Mouse (Mus musculus) CH12F3 (cell line): ENCODE data around the gene H2-Q1.
"Not testable (repeated sequence)": the region's sequence is repeated elsewhere in the genome, so short reads cannot be mapped to it uniquely, and the experiment has no call there.

Experiments
- in situ Hi-C: fragments of 300-500 bp; cut with MboI; formaldehyde crosslinking; loops from 2 replicates; pipeline ENCODE4 v1.14.3; 2020; ENCODE audit warnings: low sequenced_read_pairs

Gene H2-Q1

GRCm38 (mm10) chr17:35342071-35342671, 22.0 kb downstream of the H2-Q1 start, which contains the start of gene H2-Q2:
TSS of gene H2-Q2 (plus strand) at chr17:35342242.
- in situ Hi-C loops: no loop called here

- in situ Hi-C loops: no loop called here
Measured at GRCm38 (mm10) chr17:35342711-35343476, 22.7 kb downstream of the H2-Q1 start.

- in situ Hi-C loops: not testable (repeated sequence)
Measured at GRCm38 (mm10) chr17:35347659-35348058, 27.5 kb downstream of the H2-Q1 start.

- in situ Hi-C loops: loop anchor here (25.0 kb wide), 1 partner anchor 734 kb away; no protein-coding TSS in a partner anchor
Measured at GRCm38 (mm10) chr17:35353275-35353674, 33.1 kb downstream of the H2-Q1 start.

DNA sequence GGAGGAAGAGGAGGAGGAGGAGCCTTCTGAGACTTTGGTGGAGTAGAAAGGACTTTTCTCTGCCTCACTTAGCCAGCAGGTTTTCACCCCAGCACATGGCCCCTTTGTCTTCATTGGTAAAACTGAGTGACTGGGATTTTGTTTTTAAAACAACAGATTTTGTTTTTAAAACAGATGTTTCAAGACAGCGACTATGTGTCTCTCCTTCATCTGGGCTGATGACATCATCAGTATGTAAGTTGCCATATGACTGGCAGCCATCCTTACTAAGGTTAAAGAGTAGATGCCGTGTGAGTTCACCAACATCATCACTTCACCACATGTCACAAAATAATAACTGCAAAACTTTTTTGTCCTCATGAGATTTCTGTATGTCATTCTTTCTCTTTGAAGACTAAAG, 33.9 kb downstream of the H2-Q1 start:
- in situ Hi-C loops: loop anchor here (25.0 kb wide), 1 partner anchor 733 kb away; no protein-coding TSS in a partner anchor

DNA sequence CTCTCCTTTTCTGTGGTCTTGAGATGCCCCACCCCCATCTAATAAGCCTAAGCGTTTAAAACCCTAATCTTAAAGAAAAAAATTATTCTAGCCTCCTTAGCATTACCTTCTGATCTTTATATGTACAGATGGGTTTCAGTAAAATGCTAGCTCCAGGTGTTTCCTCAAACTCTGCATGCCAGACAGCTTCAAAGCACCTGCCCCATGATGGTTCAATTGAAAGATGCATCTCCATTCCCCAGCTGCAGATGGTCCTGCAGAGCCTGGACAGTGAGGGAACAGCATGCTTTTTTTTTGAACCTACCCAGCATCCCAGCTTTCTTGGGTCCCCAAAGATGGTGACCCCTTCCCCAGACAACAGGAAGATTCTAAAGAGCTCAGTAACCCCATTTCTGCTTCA, 36.9 kb downstream of the H2-Q1 start:
- in situ Hi-C loops: loop anchor here (25.0 kb wide), 1 partner anchor 730 kb away; no protein-coding TSS in a partner anchor

DNA sequence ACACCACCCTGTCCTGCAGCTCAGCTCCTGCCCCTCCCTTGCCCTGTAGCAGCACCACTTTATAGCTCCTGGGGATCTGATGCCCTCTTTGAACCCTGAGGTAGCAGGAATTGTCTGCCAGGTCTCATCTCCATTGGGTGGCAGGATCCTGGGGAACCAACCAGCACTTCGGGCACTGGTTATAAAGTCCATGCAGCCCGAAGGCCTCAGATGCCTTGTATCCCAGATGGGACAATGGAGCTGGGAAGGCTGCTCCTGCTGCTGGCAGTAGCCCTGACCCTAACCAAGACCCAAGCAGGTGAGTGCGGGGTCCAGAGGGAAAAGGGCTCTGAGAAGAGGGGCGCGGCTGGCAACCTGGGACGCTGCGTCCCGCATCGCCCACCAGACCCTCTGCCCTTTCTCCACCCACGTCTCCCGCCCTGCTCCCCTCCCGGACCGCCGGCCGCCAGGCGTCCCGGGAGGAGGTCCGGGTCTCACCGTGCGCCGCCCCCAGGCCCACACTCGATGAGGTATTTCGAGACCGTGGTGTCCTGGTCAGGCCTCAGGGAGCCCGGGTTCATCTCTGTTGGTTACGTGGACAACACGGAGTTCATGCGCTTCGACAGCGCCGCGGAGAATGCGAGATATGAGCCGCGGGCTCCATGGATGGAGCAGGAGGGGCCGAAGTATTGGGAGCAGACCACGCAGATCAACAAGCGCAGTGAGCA, 38.7 kb downstream of the H2-Q1 start:
- in situ Hi-C loops: loop anchor here (25.0 kb wide), 1 partner anchor 728 kb away; no protein-coding TSS in a partner anchor

- in situ Hi-C loops: loop anchor here (25.0 kb wide), 1 partner anchor 728 kb away; no protein-coding TSS in a partner anchor
Measured at GRCm38 (mm10) chr17:35359470-35359862, 39.3 kb downstream of the H2-Q1 start.
